Mouse (Mus musculus) megakaryocyte, adult 5-6 weeks (primary cell): ENCODE data around the gene Slc35g2. TPM values are rescaled to one million over a fixed set of nuclear protein-coding genes. Genes with fewer than 3 reads are reported as not detected.

Source experiments
- total RNA-seq, 2 experiments: library from RNA; stranded (forward) in 1 of 2; stranded (reverse) in 1 of 2; fragments of 153-499, 151-499 nt in 1 of 2; fragments of 221-1000, 200-1000 nt in 1 of 2; gene quantifications; 2 replicates each; pipeline versions ENCODE4 v1.2.3 to v1.2.4; 2015 to 2017

Slc35g2 gene
- total RNA-seq, 2 experiments from 2014 or later, result not detected

Other genes starting within 250 kb of the Slc35g2 start
- gene Il20rb, start 84.3 kb downstream of the Slc35g2 start, total RNA-seq (2015), result 0.91 and 1.4 TPM in 2 replicates
- 1.6 TPM in 2 replicates for gene Il20rb, start 84.3 kb downstream of the Slc35g2 start, total RNA-seq (2017)
- gene Nck1, start 25.0 kb downstream of the Slc35g2 start, total RNA-seq (2015), result 47.5 and 61.0 TPM in 2 replicates
- 61.3 and 69.6 TPM in 2 replicates for gene Nck1, start 25.0 kb downstream of the Slc35g2 start, total RNA-seq (2017)
- gene Stag1, start 26.7 kb upstream of the Slc35g2 start, total RNA-seq (2015), result 71.4 and 76.5 TPM in 2 replicates
- gene Stag1, start 26.7 kb upstream of the Slc35g2 start, total RNA-seq (2017), result 93.7 and 102 TPM in 2 replicates